Mouse (Mus musculus) embryonic facial prominence, embryonic 10.5 days (tissue): Measurements from ENCODE around the gene Cdh15. TPM values are rescaled to one million over a fixed set of nuclear protein-coding genes. Genes with fewer than 3 reads are reported as not detected.

Source experiments
- DNase-seq: peaks from one replicate; pipeline ENCODE4 v3.0.0-alpha.2; 2017; ENCODE audit warnings: low spot score
- H3K27ac ChIP-seq: fragments of 300-500 bp; sonication (generic); replicated peaks from 2 replicates; pipeline ENCODE4 v1.5.1; 2016; ENCODE audit warnings: mild to moderate bottlenecking
- H3K27me3 ChIP-seq: fragments of 300-500 bp; sonication (generic); replicated peaks from 2 replicates; pipeline ENCODE4 v1.6.1; 2016; ENCODE audit warnings: low read depth, mild to moderate bottlenecking; ENCODE audit not compliant: poor library complexity, severe bottlenecking
- H3K36me3 ChIP-seq: fragments of 300-500 bp; sonication (generic); replicated peaks from 2 replicates; pipeline ENCODE4 v1.6.1; 2016; ENCODE audit warnings: mild to moderate bottlenecking, moderate library complexity
- H3K4me1 ChIP-seq: fragments of 300-500 bp; sonication (generic); 2 replicates; pipeline ENCODE4 v1.6.1; 2016
- H3K4me3 ChIP-seq: fragments of 300-500 bp; sonication (generic); 2 replicates; pipeline ENCODE4 v1.5.1; 2016; ENCODE audit warnings: mild to moderate bottlenecking, moderate library complexity
- H3K9me3 ChIP-seq: fragments of 300-500 bp; sonication (generic); 2 replicates; pipeline ENCODE4 v1.6.1; 2016; ENCODE audit warnings: mild to moderate bottlenecking
- WGBS: fragments of 180-500 bp; shearing (Covaris S2); methylation state at CpG from one replicate; pipeline ENCODE4 v1.1.7; 2016; 5-methylcytosine and 5-hydroxymethylcytosine counted together
- polyA plus RNA-seq: library from polyadenylated mRNA; unstranded; fragments of >200 nt; fragmentation: Nextera tagmentation; extraction: Ambion mirVana; gene quantifications from 2 replicates; pipeline ENCODE4 v1.2.1, GENCODE M21; 2016

Cdh15 gene
- polyA plus RNA-seq, 1 experiment from 2014 or later: 2.0 TPM

GRCm38 (mm10) chr8:122899085-122899484 is 51.3 kb downstream of the Cdh15 start:
- WGBS: 79% methylated on average over 5 of the region's 5 CpGs
- Histone ChIP-seq H3K4me3 (no peak overlapping the region), H3K9me3 (no peaks in the 10 kb centered on the region), H3K4me1 (0 out of 2 replicates have a peak, but pooled peaks cover 7% of the 10 kb centered on the region), H3K27ac (no peak overlapping the region), H3K27me3 (no peaks in the 10 kb centered on the region), H3K36me3 (peaks cover 87% of the 10 kb centered on the region)
- DNase-seq: no peak

- Histone ChIP-seq H3K27me3 (no peaks in the 10 kb centered on the region), H3K4me1 (0 out of 2 replicates have a peak, but pooled peaks cover 8% of the 10 kb centered on the region), H3K36me3 (peaks cover 75% of the 10 kb centered on the region), H3K27ac (no peak overlapping the region), H3K9me3 (no peaks in the 10 kb centered on the region), H3K4me3 (no peak overlapping the region)
- no peak for DNase-seq
- 91% methylated on average over 7 of the region's 7 CpGs for WGBS
These were observed 53.7 kb downstream of the Cdh15 start for GRCm38 (mm10) chr8:122901476-122901875.

- H3K27me3 ChIP-seq: no peaks in the 10 kb centered on the region
- WGBS: 90% methylated on average over 8 of the region's 8 CpGs
These were observed 54.2 kb downstream of the Cdh15 start for GRCm38 (mm10) chr8:122901892-122902515.

GRCm38 (mm10) chr8:122902581-122902980 is 54.8 kb downstream of the Cdh15 start:
- 71% methylated on average over 3 of the region's 3 CpGs for WGBS
- no peak for DNase-seq
- peaks cover 73% of the 10 kb centered on the region for H3K36me3 ChIP-seq

More at GRCm38 (mm10) chr8:122901892-122902515, 54.2 kb downstream of the Cdh15 start:
- Histone ChIP-seq H3K36me3 (peaks cover 73% of the 10 kb centered on the region), H3K4me1 (0 out of 2 replicates have a peak, but pooled peaks cover 8% of the 10 kb centered on the region), H3K9me3 (no peaks in the 10 kb centered on the region), H3K4me3 (no peak overlapping the region), H3K27ac (no peak overlapping the region)
- no peak for DNase-seq

DNA sequence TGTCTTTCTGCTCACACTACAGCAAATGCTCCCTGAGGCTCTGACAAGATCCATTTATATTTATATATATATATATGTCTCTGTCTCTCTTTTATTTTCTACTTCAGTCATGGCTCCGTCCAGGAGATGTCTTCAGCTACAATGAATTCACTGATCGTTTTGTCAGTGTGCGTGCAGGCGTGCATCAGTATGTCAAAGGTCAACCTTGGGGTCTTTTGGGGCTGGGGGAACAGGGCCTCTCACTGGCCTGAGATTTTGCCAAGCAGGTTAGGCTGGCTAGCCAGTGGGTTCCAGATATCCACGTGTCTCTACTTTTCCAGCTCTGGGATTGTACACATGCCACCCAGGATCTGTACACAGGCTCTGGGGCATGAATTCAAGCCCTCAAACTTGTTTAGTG is 55.2 kb downstream of the Cdh15 start:
- Histone ChIP-seq H3K9me3 (no peaks in the 10 kb centered on the region), H3K36me3 (peaks cover 73% of the 10 kb centered on the region), H3K4me3 (no peak overlapping the region), H3K27ac (no peak overlapping the region), H3K4me1 (0 out of 2 replicates have a peak, but pooled peaks cover 8% of the 10 kb centered on the region), H3K27me3 (no peaks in the 10 kb centered on the region)
- DNase-seq: no peak
- 57% methylated on average over 5 of the region's 5 CpGs for WGBS

More at GRCm38 (mm10) chr8:122902581-122902980, 54.8 kb downstream of the Cdh15 start:
- Histone ChIP-seq H3K9me3 (no peaks in the 10 kb centered on the region), H3K27ac (no peak overlapping the region), H3K4me3 (no peak overlapping the region), H3K27me3 (no peaks in the 10 kb centered on the region), H3K4me1 (0 out of 2 replicates have a peak, but pooled peaks cover 8% of the 10 kb centered on the region)

DNA sequence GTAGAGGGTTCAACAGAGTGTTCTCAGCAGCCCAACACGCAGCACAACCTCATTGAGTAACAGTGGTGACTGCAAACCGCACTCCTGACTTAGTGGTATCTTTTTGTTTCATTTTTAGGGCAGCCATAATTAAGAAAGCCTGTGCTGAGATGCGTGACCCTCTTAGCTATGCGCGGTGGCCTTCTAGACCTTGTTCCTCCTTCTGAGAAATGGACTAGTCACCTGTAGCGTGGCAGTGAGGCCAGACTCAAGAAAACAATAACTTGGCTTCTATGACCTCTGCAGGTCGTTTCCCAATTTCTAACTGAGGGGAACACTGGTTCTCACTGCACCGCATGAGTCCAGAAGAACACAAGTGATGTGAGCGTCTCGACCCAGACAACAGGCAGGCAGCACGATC is 56.7 kb downstream of the Cdh15 start:
- H3K36me3 ChIP-seq: peaks cover 69% of the 10 kb centered on the region
- DNase-seq: no peak

DNA sequence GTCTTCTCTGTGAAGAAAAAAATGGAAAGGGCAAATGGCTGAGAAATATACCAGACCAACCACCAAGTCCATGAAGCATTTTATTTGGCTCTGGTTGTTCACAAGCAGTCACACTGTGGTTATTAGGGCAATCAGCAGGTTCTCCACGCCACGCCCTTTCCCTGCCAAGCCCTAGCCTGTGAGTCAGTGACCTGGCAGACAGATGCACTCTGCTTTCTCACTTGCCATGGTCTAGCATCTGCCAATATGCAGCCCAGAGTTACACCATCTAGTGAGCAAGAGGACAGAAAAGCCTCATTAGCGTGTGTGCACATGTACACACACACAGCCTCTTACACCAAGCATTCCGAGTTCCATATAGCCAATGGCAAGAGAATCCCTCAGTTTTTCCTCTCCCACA is 57.6 kb downstream of the Cdh15 start:
- H3K36me3 ChIP-seq: peaks cover 64% of the 10 kb centered on the region

More for the DNA sequence above, 56.7 kb downstream of the Cdh15 start:
- H3K9me3 ChIP-seq: no peaks in the 10 kb centered on the region
- H3K4me3 ChIP-seq: no peak overlapping the region
- H3K4me1 ChIP-seq: 0 out of 2 replicates have a peak, but pooled peaks cover 8% of the 10 kb centered on the region
- WGBS: 92% methylated on average over 11 of the region's 11 CpGs
- H3K27me3 ChIP-seq: no peaks in the 10 kb centered on the region
- no peak overlapping the region for H3K27ac ChIP-seq

GRCm38 (mm10) chr8:122906463-122907021 is 58.8 kb downstream of the Cdh15 start:
- no peak overlapping the region for H3K27ac ChIP-seq
- H3K9me3 ChIP-seq: no peaks in the 10 kb centered on the region
- H3K36me3 ChIP-seq: peaks cover 57% of the 10 kb centered on the region
- no peak overlapping the region for H3K4me3 ChIP-seq
- 0 out of 2 replicates have a peak, but pooled peaks cover 8% of the 10 kb centered on the region for H3K4me1 ChIP-seq
- DNase-seq: peak; percentile 69
- H3K27me3 ChIP-seq: no peaks in the 10 kb centered on the region
- 60% methylated on average over 6 of the region's 6 CpGs for WGBS

More for the DNA sequence above, 57.6 kb downstream of the Cdh15 start:
- H3K4me1 ChIP-seq: 0 out of 2 replicates have a peak, but pooled peaks cover 8% of the 10 kb centered on the region
- no peaks in the 10 kb centered on the region for H3K27me3 ChIP-seq
- no peaks in the 10 kb centered on the region for H3K9me3 ChIP-seq
- no peak overlapping the region for H3K27ac ChIP-seq
- DNase-seq: no peak
- H3K4me3 ChIP-seq: no peak overlapping the region
- 92% methylated on average over 4 of the region's 4 CpGs for WGBS

DNA sequence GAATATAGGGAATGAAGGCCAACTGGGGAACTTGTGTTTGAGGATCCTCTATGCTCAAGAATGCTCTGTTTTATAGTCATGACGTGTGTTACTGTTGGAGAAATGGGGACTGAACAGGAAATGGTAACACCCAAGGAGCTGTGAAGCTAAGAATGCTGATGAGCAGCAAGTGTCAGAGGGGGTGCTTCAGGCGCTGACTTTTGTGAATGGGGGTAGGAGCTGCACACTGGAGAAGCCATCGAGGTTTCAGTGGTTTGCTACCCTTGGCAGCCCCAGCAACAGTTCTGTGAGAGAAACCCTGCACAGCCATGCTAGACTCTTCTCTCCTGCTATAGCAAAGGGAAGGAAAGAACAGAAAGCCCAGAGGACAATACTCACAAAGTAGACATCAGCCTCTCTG is 64.4 kb downstream of the Cdh15 start:
- H3K36me3 ChIP-seq: peaks cover 65% of the 10 kb centered on the region

GRCm38 (mm10) chr8:122912871-122913270 is 65.1 kb downstream of the Cdh15 start:
- H3K4me3 ChIP-seq: no peak overlapping the region
- H3K27me3 ChIP-seq: no peaks in the 10 kb centered on the region
- 93% methylated on average over 4 of the region's 4 CpGs for WGBS
- no peak overlapping the region for H3K27ac ChIP-seq
- no peak for DNase-seq
- H3K9me3 ChIP-seq: no peaks in the 10 kb centered on the region
- H3K36me3 ChIP-seq: peaks cover 58% of the 10 kb centered on the region
- H3K4me1 ChIP-seq: peaks cover 12% of the 10 kb centered on the region

More for the DNA sequence above, 64.4 kb downstream of the Cdh15 start:
- H3K4me3 ChIP-seq: no peak overlapping the region
- H3K9me3 ChIP-seq: no peaks in the 10 kb centered on the region
- no peak for DNase-seq
- 88% methylated on average over 3 of the region's 3 CpGs for WGBS
- no peaks in the 10 kb centered on the region for H3K27me3 ChIP-seq
- peaks cover 5% of the 10 kb centered on the region for H3K4me1 ChIP-seq
- no peak overlapping the region for H3K27ac ChIP-seq

- H3K27me3 ChIP-seq: no peaks in the 10 kb centered on the region
- no peaks in the 10 kb centered on the region for H3K9me3 ChIP-seq
- no peak overlapping the region for H3K27ac ChIP-seq
- WGBS: 69% methylated on average over 3 of the region's 3 CpGs
- DNase-seq: no peak
- peaks cover 42% of the 10 kb centered on the region for H3K36me3 ChIP-seq
- H3K4me1 ChIP-seq: peaks cover 30% of the 10 kb centered on the region
- H3K4me3 ChIP-seq: no peak overlapping the region
These were observed 69.0 kb downstream of the Cdh15 start for GRCm38 (mm10) chr8:122916766-122917165.
